Mouse (Mus musculus) embryonic facial prominence, embryonic 13.5 days (tissue): ENCODE results near the gene Ifi205. TPM values are rescaled to one million over a fixed set of nuclear protein-coding genes. Genes with fewer than 3 reads are reported as not detected.
A peak's percentile ranks its signal among the peaks of the same experiment; 100 is the strongest.
"Not testable (repeated sequence)": the region's sequence is repeated elsewhere in the genome, so short reads cannot be mapped to it uniquely, and the experiment has no call there.

Experiments
- ATAC-seq: fragments of 200-750 bp; cut with Nextera tagmentation; 2 replicates; pipeline ENCODE4 v1.8.0; 2017; ENCODE audit warnings: low read depth; ENCODE audit not compliant: insufficient number of reproducible peaks, insufficient read depth, low FRiP score, low TSS enrichment
- H3K27ac ChIP-seq: fragments of 300-500 bp; sonication (generic); 2 replicates; pipeline ENCODE4 v1.5.1; 2015; ENCODE audit warnings: moderate library complexity, mild to moderate bottlenecking, inconsistent platforms
- H3K27me3 ChIP-seq: fragments of 300-500 bp; sonication (generic); 2 replicates; pipeline ENCODE4 v1.6.1; 2015; ENCODE audit warnings: mild to moderate bottlenecking, inconsistent platforms
- H3K36me3 ChIP-seq: fragments of 300-500 bp; sonication (generic); 2 replicates; pipeline ENCODE4 v1.6.1; 2015; ENCODE audit warnings: mild to moderate bottlenecking, inconsistent platforms
- H3K4me1 ChIP-seq: fragments of 300-500 bp; sonication (generic); 2 replicates; pipeline ENCODE4 v1.6.1; 2015; ENCODE audit warnings: inconsistent platforms
- H3K4me2 ChIP-seq: fragments of 300-500 bp; sonication (generic); 2 replicates; pipeline ENCODE4 v1.6.1; 2015; ENCODE audit warnings: moderate library complexity, mild to moderate bottlenecking, inconsistent platforms
- H3K4me3 ChIP-seq: fragments of 300-500 bp; sonication (generic); 2 replicates; pipeline ENCODE4 v1.5.1; 2015; ENCODE audit warnings: mild to moderate bottlenecking, inconsistent platforms
- H3K9ac ChIP-seq: fragments of 300-500 bp; sonication (generic); 2 replicates; pipeline ENCODE4 v1.6.1; 2015; ENCODE audit warnings: mild to moderate bottlenecking, inconsistent platforms
- H3K9me3 ChIP-seq: fragments of 300-500 bp; sonication (generic); 2 replicates; pipeline ENCODE4 v1.6.1; 2016; ENCODE audit warnings: inconsistent platforms
- WGBS: fragments of 180-500 bp; shearing (Covaris S2); methylation state at CpG from one replicate; pipeline ENCODE4 v1.1.7; 2015; ENCODE audit warnings: mixed read lengths; 5-methylcytosine and 5-hydroxymethylcytosine counted together
- polyA plus RNA-seq: library from polyadenylated mRNA; unstranded; fragments of >200 nt; fragmentation: Nextera tagmentation; extraction: Ambion mirVana; gene quantifications from 2 replicates; pipeline ENCODE4 v1.2.1, GENCODE M21; 2015

Gene Ifi205
- not detected in 2 replicates for polyA plus RNA-seq

DNA sequence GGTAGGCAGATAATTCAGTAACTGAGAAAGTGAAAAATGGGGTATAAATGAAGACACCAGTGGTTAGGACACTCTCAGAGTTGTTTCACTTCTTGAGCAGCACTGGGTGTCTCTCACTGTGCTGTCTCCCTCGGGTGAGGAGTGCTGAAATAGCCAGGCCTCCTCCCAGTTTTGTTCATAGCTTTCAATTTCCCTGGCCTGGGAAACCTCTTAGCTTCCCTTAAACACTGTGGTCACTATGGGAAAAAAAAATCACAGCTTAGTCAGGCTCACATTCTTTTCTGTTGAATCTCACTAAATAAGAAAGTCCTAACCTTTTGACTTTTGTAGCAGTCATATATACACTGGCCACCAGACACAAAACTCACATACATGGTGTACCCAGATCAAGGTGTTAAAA, at the start of gene Ifi205:
TSS of gene Ifi205 (minus strand) at position 113 of the 400 bp plus-strand sequence.
- no peak within 1 kb of the TSS for H3K4me2 ChIP-seq
- no peaks in the 10 kb centered on the region for H3K4me1 ChIP-seq
- no peaks in the 10 kb centered on the region for H3K36me3 ChIP-seq
- H3K27ac ChIP-seq, result no peak within 1 kb of the TSS
- H3K27me3 ChIP-seq, result no peaks in the 10 kb centered on the region
- no peak within 1 kb of the TSS for H3K9ac ChIP-seq
- H3K4me3 ChIP-seq, result no peak within 1 kb of the TSS
- no peaks in the 10 kb centered on the region for H3K9me3 ChIP-seq
- ATAC-seq, result no peak
- 32% methylated on average over 1 of the region's 1 CpGs for WGBS

DNA sequence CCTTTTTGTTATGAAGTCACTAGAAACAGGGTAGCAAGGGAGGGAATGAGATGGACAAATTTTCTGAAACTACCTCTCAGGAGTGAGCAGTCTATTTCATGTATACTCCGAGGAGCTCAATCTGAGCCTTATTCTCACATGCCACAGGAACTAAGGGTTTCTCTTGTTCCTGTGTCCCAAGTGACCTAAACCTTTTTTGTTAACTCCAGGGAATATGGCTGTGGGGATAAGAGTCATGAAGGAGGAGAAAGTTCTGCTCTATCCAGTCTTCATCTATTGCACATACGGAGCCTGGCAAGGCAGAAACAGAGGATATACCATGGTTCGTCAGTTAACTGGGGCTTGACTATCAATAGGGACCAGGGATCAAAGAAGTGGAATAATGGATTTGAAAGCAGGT, 34.7 kb upstream of the Ifi205 start, which contains the start of gene Olfr430:
TSS of gene Olfr430 (plus strand) at position 301 of the 400 bp plus-strand sequence.
- Histone ChIP-seq H3K4me2 (no peak within 1 kb of the TSS), H3K27me3 (no peaks in the 10 kb centered on the region), H3K4me1 (no peaks in the 10 kb centered on the region), H3K4me3 (no peak within 1 kb of the TSS), H3K27ac (no peak within 1 kb of the TSS), H3K9me3 (no peaks in the 10 kb centered on the region), H3K9ac (no peak within 1 kb of the TSS), H3K36me3 (no peaks in the 10 kb centered on the region)
- ATAC-seq, result no peak
- 81% methylated on average over 3 of the region's 3 CpGs for WGBS

DNA sequence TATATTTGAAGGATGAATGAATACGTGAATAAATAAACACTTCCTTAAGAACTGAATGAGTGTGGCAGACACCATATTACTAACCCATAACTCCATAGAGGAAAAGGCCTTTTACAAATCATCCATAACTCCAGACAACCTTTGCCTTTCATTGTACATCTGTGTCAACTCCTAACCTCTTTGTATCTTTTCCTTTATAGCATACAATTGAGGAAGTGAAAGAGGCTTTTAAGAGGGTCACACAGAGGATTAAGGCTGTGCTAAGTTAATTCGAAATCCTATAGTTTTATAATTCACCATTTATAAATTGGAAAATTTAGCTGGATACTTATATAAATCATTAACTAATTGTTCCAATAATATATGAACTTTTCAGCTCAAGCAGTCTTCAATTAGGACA, 23.6 kb upstream of the Ifi205 start:
- H3K4me3 ChIP-seq, result no peak overlapping the region
- no peak overlapping the region for H3K4me2 ChIP-seq
- H3K27me3 ChIP-seq, result no peaks in the 10 kb centered on the region
- 86% methylated on average over 2 of the region's 2 CpGs for WGBS
- no peaks in the 10 kb centered on the region for H3K36me3 ChIP-seq
- no peaks in the 10 kb centered on the region for H3K4me1 ChIP-seq
- no peak overlapping the region for H3K9ac ChIP-seq
- H3K27ac ChIP-seq, result no peak overlapping the region
- ATAC-seq, result no peak
- no peaks in the 10 kb centered on the region for H3K9me3 ChIP-seq

DNA sequence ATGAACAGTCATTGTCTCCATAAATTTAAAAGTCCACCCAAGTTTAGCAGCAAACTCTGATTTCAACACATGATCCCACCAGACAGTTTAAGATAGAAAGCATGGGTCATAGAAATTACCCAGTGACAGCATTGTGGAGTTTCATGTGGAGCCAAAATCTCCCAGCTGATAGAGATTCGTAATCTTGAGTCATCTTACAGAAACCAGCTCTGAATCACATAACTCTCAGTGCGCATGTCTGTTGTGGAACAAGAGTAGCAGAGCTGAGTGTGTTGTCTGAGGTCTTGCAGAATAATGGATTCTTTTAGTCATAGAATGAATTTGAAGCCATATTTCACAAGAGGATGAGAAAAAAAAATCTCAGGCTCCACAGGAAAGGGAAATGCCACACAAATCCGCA, 21.4 kb upstream of the Ifi205 start:
- H3K4me1 ChIP-seq, result no peaks in the 10 kb centered on the region
- ATAC-seq, result no peak
- H3K27me3 ChIP-seq, result no peaks in the 10 kb centered on the region
- H3K4me2 ChIP-seq, result no peak overlapping the region
- no peak overlapping the region for H3K9ac ChIP-seq
- H3K4me3 ChIP-seq, result no peak overlapping the region
- WGBS, result 87% methylated on average over 3 of the region's 3 CpGs
- no peaks in the 10 kb centered on the region for H3K36me3 ChIP-seq
- H3K9me3 ChIP-seq, result no peaks in the 10 kb centered on the region
- H3K27ac ChIP-seq, result no peak overlapping the region

DNA sequence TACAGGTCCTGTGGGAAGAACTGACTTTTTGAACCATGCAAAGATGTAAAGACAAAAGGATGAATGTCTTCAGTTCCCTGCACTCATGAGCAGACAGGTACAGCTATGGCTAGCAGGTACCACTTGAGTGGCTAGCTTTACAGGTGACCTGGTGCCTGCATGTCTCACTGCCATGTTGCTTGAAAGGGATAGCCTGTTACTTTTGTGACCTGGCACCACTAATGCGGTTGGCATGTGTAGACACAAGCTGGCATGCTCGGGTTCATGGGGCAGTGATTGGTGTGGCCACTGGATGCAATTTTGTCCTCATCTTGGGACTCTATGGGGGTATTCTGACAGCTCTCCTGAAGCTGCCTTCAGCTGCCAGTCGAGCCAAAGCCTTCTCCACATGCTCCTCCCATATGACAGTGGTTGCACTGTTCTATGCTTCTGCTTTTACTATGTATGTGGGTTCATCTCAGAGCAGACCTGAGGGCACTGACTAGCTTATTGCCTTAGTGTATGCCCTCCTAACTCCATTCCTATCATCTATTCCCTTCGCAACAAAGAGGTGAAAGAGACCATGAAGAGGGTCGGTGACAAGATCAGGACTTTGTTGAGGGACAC, 20.4 kb upstream of the Ifi205 start:
- Histone ChIP-seq H3K36me3 (no peaks in the 10 kb centered on the region), H3K4me3 (no peak overlapping the region), H3K9me3 (no peaks in the 10 kb centered on the region), H3K27me3 (no peaks in the 10 kb centered on the region), H3K4me1 (no peaks in the 10 kb centered on the region), H3K27ac (no peak overlapping the region), H3K9ac (no peak overlapping the region), H3K4me2 (no peak overlapping the region)
- ATAC-seq, result no peak
- WGBS, result 80% methylated on average over 5 of the region's 5 CpGs

DNA sequence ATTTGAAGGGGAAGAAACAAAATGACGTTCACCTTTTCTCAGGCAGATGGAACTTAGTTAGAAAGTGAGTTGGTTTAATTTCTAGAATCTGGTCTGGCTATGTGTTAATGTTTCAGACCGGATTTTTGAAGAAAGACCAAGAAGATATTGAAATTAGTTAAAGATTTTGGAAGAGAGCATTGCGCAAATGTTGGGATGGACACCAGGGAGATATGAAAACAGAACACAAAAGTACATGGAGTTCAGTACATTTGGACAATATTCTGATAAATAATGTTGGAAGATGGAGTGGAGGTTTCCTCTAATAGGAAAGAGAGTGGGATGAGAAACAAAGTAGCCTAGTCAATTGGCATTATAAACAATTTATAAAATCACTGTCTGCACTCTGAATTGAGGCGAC, 19.9 kb upstream of the Ifi205 start:
- 82% methylated on average over 4 of the region's 4 CpGs for WGBS

DNA sequence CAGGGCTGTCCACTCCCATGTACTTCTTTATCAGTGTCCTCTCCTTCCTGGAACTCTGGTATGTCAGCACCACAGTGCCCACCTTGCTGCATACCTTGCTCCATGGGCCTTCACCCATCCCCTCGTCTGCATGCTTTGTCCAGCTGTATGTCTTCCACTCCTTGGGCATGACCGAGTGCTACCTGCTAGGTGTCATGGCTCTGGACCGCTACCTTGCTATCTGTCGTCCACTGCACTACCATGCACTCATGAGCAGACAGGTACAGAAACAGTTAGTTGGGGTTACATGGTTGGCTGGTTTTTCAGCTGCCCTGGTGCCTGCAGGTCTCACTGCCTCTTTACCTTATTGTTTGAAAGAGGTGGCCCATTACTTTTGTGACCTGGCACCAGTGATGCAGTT, 18.9 kb upstream of the Ifi205 start:
- no peaks in the 10 kb centered on the region for H3K4me1 ChIP-seq
- H3K9me3 ChIP-seq, result no peaks in the 10 kb centered on the region
- ATAC-seq, result 0 out of 2 replicates have a peak, but pooled peaks have one; percentile 20
- no peaks in the 10 kb centered on the region for H3K27me3 ChIP-seq
- WGBS, result 79% methylated on average over 4 of the region's 4 CpGs
- no peaks in the 10 kb centered on the region for H3K36me3 ChIP-seq
- no peak overlapping the region for H3K4me2 ChIP-seq
- H3K27ac ChIP-seq, result no peak overlapping the region
- no peak overlapping the region for H3K9ac ChIP-seq
- H3K4me3 ChIP-seq, result no peak overlapping the region

More for the DNA sequence above, 19.9 kb upstream of the Ifi205 start:
- Histone ChIP-seq H3K4me2 (no peak overlapping the region), H3K27me3 (no peaks in the 10 kb centered on the region), H3K9ac (no peak overlapping the region), H3K27ac (no peak overlapping the region), H3K36me3 (no peaks in the 10 kb centered on the region), H3K4me1 (no peaks in the 10 kb centered on the region), H3K9me3 (no peaks in the 10 kb centered on the region), H3K4me3 (no peak overlapping the region)
- no peak for ATAC-seq

DNA sequence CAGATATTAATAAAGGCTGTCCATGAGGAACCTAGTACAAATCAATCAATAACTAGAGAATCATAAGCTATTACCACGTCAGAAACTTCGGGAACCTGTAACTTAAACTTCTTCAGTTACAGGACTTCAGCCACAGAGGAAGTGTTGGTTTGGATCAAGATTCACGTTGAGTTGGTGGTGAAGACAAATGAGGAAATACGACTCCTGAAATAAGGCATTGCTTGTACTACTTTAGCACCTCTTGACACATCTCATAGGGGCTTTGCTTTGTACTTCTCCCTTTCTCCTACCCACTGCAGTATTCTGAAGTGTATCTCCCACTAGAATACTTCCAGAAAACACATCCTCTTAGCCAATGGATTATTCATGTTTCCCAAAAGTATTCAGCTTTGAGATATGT, 17.7 kb upstream of the Ifi205 start:
- 73% methylated on average over 4 of the region's 4 CpGs for WGBS
- not testable (repeated sequence) for H3K27me3 ChIP-seq, H3K4me2 ChIP-seq, H3K4me1 ChIP-seq, H3K9ac ChIP-seq, H3K27ac ChIP-seq, H3K9me3 ChIP-seq, H3K4me3 ChIP-seq, ATAC-seq, H3K36me3 ChIP-seq

DNA sequence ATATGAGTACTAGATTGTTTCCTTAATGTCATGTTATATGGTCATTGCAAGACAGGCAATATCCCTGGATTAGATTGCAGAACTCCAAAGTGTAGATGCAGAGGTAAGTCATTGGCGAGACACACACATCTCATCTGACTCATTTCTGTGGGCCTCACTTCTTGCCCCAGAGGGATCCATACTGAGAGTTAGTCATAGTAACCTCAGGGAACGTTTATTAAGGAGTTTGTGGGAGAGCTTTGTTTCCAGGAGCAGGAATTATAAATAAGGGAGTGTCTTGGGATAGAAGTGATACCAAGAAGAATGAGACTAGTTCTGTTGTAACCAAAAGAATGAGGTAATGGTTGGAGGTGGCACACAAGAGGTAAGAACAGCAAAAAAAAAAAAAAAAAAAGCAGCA, 17.3 kb upstream of the Ifi205 start, which contains the start of gene Olfr432:
TSS of gene Olfr432 (plus strand) at position 313 of the 400 bp plus-strand sequence.
- Histone ChIP-seq H3K4me2 (no peak within 1 kb of the TSS), H3K27me3 (no peaks in the 10 kb centered on the region), H3K36me3 (no peaks in the 10 kb centered on the region), H3K27ac (no peak within 1 kb of the TSS), H3K9me3 (no peaks in the 10 kb centered on the region), H3K4me1 (no peaks in the 10 kb centered on the region), H3K9ac (no peak within 1 kb of the TSS), H3K4me3 (no peak within 1 kb of the TSS)
- no peak for ATAC-seq
- WGBS, result 62% methylated on average over 2 of the region's 2 CpGs

DNA sequence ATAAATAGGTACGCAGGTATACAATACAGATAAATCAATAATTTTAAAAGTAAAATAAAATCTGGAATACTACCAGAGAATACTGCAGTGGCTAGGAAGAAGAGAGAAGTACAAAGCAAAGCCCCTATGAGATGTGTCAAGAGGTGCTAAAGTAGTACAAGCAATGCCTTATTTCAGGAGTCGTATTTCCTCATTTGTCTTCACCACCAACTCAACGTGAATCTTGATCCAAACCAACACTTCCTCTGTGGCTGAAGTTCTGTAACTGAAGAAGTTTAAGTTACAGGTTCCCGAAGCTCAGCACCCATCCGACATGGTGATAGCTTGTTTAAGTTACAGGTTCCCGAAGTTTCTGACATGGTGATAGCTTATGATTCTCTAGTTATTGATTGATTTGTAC, 16.6 kb upstream of the Ifi205 start:
- H3K36me3 ChIP-seq, ATAC-seq, H3K27me3 ChIP-seq, H3K4me2 ChIP-seq, H3K9ac ChIP-seq, H3K27ac ChIP-seq, H3K4me1 ChIP-seq, H3K9me3 ChIP-seq, H3K4me3 ChIP-seq: not testable (repeated sequence)
- WGBS, result 82% methylated on average over 6 of the region's 6 CpGs

DNA sequence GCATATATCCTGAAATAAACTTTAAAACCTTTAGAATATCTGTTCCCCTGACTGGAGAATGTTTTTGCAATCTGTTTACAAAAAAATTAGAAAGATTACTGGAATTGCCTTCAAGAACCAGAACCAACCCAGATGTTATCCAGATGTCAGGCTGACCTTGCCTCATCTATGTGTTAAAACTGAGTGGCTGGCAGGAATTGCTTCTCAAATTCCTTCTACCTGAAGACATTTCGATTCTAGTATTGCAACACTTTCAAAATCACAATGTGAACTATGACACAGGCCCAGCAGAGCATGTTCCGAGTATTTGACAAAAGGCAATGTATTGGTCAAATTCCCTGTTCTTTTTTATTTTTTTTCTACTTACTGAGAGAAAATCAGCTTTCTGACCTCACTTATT, 12.8 kb upstream of the Ifi205 start:
- Histone ChIP-seq H3K27ac (no peak overlapping the region), H3K9ac (no peak overlapping the region), H3K4me1 (no peaks in the 10 kb centered on the region), H3K9me3 (no peaks in the 10 kb centered on the region), H3K27me3 (no peaks in the 10 kb centered on the region), H3K4me2 (no peak overlapping the region), H3K4me3 (no peak overlapping the region), H3K36me3 (no peaks in the 10 kb centered on the region)
- WGBS, result 56% methylated on average over 2 of the region's 2 CpGs
- no peak for ATAC-seq

DNA sequence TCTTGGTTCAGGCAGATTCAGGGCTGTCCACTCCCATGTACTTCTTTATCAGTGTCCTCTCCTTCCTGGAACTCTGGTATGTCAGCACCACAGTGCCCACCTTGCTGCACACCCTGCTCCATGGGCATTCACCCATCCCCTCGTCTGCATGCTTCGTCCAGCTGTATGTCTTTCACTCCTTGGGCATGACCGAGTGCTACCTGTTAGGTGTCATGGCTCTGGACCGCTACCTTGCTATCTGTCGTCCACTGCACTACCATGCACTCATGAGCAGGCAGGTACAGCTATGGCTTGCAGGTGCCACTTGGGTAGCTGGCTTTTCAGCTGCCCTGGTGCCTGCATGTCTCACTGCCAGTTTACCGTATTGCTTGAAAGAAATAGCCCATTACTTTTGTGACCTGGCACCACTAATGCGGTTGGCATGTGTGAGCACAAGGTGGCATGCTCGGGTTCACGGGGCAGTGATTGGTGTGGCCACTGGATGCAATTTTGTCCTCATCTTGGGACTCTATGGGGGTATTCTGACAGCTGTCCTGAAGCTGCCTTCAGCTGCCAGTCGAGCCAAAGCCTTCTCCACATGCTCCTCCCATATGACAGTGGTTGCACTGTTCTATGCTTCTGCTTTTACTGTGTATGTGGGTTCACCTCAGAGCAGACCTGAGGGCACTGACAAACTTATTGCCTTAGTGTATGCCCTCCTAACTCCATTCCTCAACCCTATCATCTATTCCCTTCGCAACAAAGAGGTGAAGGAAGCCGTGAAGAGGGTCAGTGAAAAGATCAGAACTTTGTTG, 10.7 kb upstream of the Ifi205 start:
- H3K27ac ChIP-seq, H3K4me1 ChIP-seq, H3K4me3 ChIP-seq, H3K27me3 ChIP-seq, H3K9me3 ChIP-seq, H3K9ac ChIP-seq, H3K4me2 ChIP-seq, H3K36me3 ChIP-seq: not testable (repeated sequence)
- WGBS, result 86% methylated on average over 12 of the region's 12 CpGs
- ATAC-seq, result 0 out of 2 replicates have a peak, but pooled peaks have one; percentile 48
